Mouse (Mus musculus) liver, adult 2 months (tissue): ENCODE measurements at regions not wholly inside any gene's neighbourhood (a gene's known extent, or its start where the extent isn't known, plus 50 kb on each side); places are given as distances from the start of the nearest gene placed in this dataset.
"Not testable (repeated sequence)": the region's sequence is repeated elsewhere in the genome, so short reads cannot be mapped to it uniquely, and the experiment has no call there.

Experiments
- CTCF ChIP-seq: fragments of 200-500 bp; IDR thresholded peaks from 2 replicates; pipeline ENCODE4 v1.5.1; 2011; ENCODE audit warnings: low read depth, low read length, control low read depth
- POLR2A ChIP-seq: fragments of 200-500 bp; IDR thresholded peaks from 2 replicates; pipeline ENCODE4 v1.6.1; 2011; ENCODE audit warnings: low read length, control low read depth; ENCODE audit not compliant: insufficient read depth; ENCODE audit errors: extremely low read depth

GRCm38 (mm10) chr17:79550409-79550808 is 61.3 kb upstream of the Rmdn2 start:
- TF ChIP-seq POLR2A, CTCF: not testable (repeated sequence)
